Mouse (Mus musculus) CH12.LX (cell line): ENCODE measurements around the gene Fosl2. TPM values are rescaled to one million over a fixed set of nuclear protein-coding genes. Genes with fewer than 3 reads are reported as not detected.

Experiments used
- DNase-seq: peaks from one replicate; pipeline ENCODE4 v3.0.0-alpha.2; 2013; ENCODE audit errors: extremely low read depth
- H3K27ac ChIP-seq: 2 replicates; pipeline ENCODE4 v1.5.1; 2012; ENCODE audit warnings: low read depth, mild to moderate bottlenecking, control low read depth, moderate library complexity; ENCODE audit not compliant: insufficient read depth
- H3K27me3 ChIP-seq: replicated peaks from 2 replicates; pipeline ENCODE3; 2012; ENCODE audit warnings: inconsistent platforms
- H3K36me3 ChIP-seq, 2 experiments: replicated peaks in 1 of 2; 2 replicates each; pipeline versions ENCODE3 to v1.6.1; 2012; ENCODE audit warnings: inconsistent platforms in 1 of 2, low read length in 1 of 2, mild to moderate bottlenecking in 1 of 2, mixed read lengths in 1 of 2, moderate library complexity in 1 of 2; ENCODE audit not compliant: control insufficient read depth in 1 of 2, insufficient read depth in 1 of 2
- H3K4me1 ChIP-seq, 2 experiments: 2 replicates each; pipeline ENCODE4 v1.6.1; 2012; ENCODE audit warnings: inconsistent platforms in 1 of 2, moderate library complexity in 1 of 2; ENCODE audit not compliant: insufficient read depth in 2 of 2, control insufficient read depth in 1 of 2
- H3K4me2 ChIP-seq: 2 replicates; pipeline ENCODE4 v1.6.1; 2012; ENCODE audit warnings: low read depth, mild to moderate bottlenecking, control low read depth; ENCODE audit not compliant: poor library complexity, insufficient read depth, severe bottlenecking
- H3K4me3 ChIP-seq, 3 experiments: fragments of 150-350 bp in 1 of 3; sonication (generic) in 1 of 3; replicated peaks in 1 of 3; 2 replicates each; pipeline versions ENCODE3 to v1.5.1; 2011 to 2012; ENCODE audit warnings: low read depth in 2 of 3, low read length in 2 of 3, mild to moderate bottlenecking in 2 of 3, moderate library complexity in 2 of 3, control low read depth in 1 of 3, improper control_type of control experiment in 1 of 3, inconsistent platforms in 1 of 3, mixed read lengths in 1 of 3; ENCODE audit not compliant: poor library complexity in 1 of 3
- H3K79me2 ChIP-seq: replicated peaks from 2 replicates; pipeline ENCODE4 v1.6.1; 2012; ENCODE audit warnings: mild to moderate bottlenecking, moderate library complexity; ENCODE audit not compliant: control insufficient read depth, poor library complexity, insufficient read depth, severe bottlenecking; ENCODE audit errors: extremely low read depth
- H3K9ac ChIP-seq: 2 replicates; pipeline ENCODE4 v1.6.1; 2012; ENCODE audit warnings: low read depth, mild to moderate bottlenecking, control low read depth, moderate library complexity; ENCODE audit not compliant: insufficient read depth
- H3K9me3 ChIP-seq: replicated peaks from 2 replicates; pipeline ENCODE3; 2012; ENCODE audit warnings: low read length, inconsistent platforms, mixed read lengths
- BHLHE40 ChIP-seq: IDR thresholded peaks from 2 replicates; pipeline ENCODE4 v1.6.1; 2011; ENCODE audit warnings: mild to moderate bottlenecking, low read depth, low read length, improper control_type of control experiment
- CHD1 ChIP-seq: IDR thresholded peaks from 2 replicates; pipeline ENCODE4 v1.6.1; 2012; ENCODE audit warnings: low read depth, low read length, improper control_type of control experiment, inconsistent platforms
- CHD2 ChIP-seq: IDR thresholded peaks from 2 replicates; pipeline ENCODE4 v1.6.1; 2011; ENCODE audit warnings: low read length, improper control_type of control experiment
- E2F4 ChIP-seq: IDR thresholded peaks from 2 replicates; pipeline ENCODE4 v1.6.1; 2011; ENCODE audit warnings: low read depth, low read length, improper control_type of control experiment; ENCODE audit not compliant: insufficient replicate concordance
- ETS1 ChIP-seq: conservative IDR thresholded peaks from 2 replicates; pipeline ENCODE4 v1.6.1; 2012; ENCODE audit warnings: low read depth, mild to moderate bottlenecking, inconsistent platforms, low read length, improper control_type of control experiment, moderate library complexity
- IRF4 ChIP-seq: IDR thresholded peaks from 2 replicates; pipeline ENCODE4 v1.6.1; 2014; ENCODE audit warnings: low read depth, mild to moderate bottlenecking, inconsistent platforms, low read length, improper control_type of control experiment
- JUND ChIP-seq: conservative IDR thresholded peaks from 2 replicates; pipeline ENCODE4 v1.6.1; 2011; ENCODE audit warnings: low read depth, low read length, improper control_type of control experiment
- KAT2A ChIP-seq: IDR thresholded peaks from 2 replicates; pipeline ENCODE4 v1.6.1; 2012; ENCODE audit warnings: low read length, improper control_type of control experiment, inconsistent platforms; ENCODE audit not compliant: insufficient replicate concordance
- MAFK ChIP-seq: IDR thresholded peaks from 2 replicates; pipeline ENCODE4 v1.6.1; 2011; ENCODE audit warnings: low read length, improper control_type of control experiment; ENCODE audit not compliant: insufficient replicate concordance
- MAX ChIP-seq: IDR thresholded peaks from 2 replicates; pipeline ENCODE4 v1.6.1; 2011; ENCODE audit warnings: low read length, improper control_type of control experiment
- MAZ ChIP-seq: IDR thresholded peaks from 2 replicates; pipeline ENCODE4 v1.6.1; 2012; ENCODE audit warnings: low read depth, mild to moderate bottlenecking, inconsistent platforms, low read length, improper control_type of control experiment, moderate library complexity
- MEF2A ChIP-seq: IDR thresholded peaks from 2 replicates; pipeline ENCODE4 v1.6.1; 2014; ENCODE audit warnings: low read depth, mild to moderate bottlenecking, inconsistent platforms, low read length, improper control_type of control experiment, borderline replicate concordance
- NELFE ChIP-seq: IDR thresholded peaks from 2 replicates; pipeline ENCODE4 v1.6.1; 2011; ENCODE audit warnings: low read depth, low read length, improper control_type of control experiment
- RAD21 ChIP-seq: IDR thresholded peaks from 2 replicates; pipeline ENCODE4 v1.6.1; 2011; ENCODE audit warnings: low read depth, mild to moderate bottlenecking, low read length, improper control_type of control experiment, moderate library complexity
- SIN3A ChIP-seq: IDR thresholded peaks from 2 replicates; pipeline ENCODE4 v1.6.1; 2012; ENCODE audit warnings: low read length, improper control_type of control experiment, inconsistent platforms
- TCF12 ChIP-seq: IDR thresholded peaks from 2 replicates; pipeline ENCODE4 v1.6.1; 2014; ENCODE audit warnings: low read depth, mild to moderate bottlenecking, inconsistent platforms, low read length, improper control_type of control experiment
- ZC3H11A ChIP-seq: IDR thresholded peaks from 2 replicates; pipeline ENCODE4 v1.6.1; 2012; ENCODE audit warnings: low read depth, mild to moderate bottlenecking, inconsistent platforms, low read length, improper control_type of control experiment
- ZNF384 ChIP-seq: IDR thresholded peaks from 2 replicates; pipeline ENCODE4 v1.6.1; 2012; ENCODE audit warnings: low read depth, low read length, improper control_type of control experiment, inconsistent platforms
- dilution Hi-C: fragments of 300-500 bp; cut with MboI; formaldehyde crosslinking; loops from 2 replicates; pipeline ENCODE4 v1.14.3; 2020; ENCODE audit warnings: low sequenced_read_pairs; ENCODE audit not compliant: extremely low pct_unique_long_range_greater_than_20kb, extremely low pct_ligation_motif_present
- in situ Hi-C: fragments of 300-500 bp; cut with MboI; formaldehyde crosslinking; loops from 3 replicates; pipeline ENCODE4 v1.14.3; 2019; ENCODE audit warnings: low sequenced_read_pairs, low pct_ligation_motif_present, low pct_unique_long_range_greater_than_20kb, mixed read lengths
- polyA plus RNA-seq: library from polyadenylated mRNA; unstranded; fragments of >175 nt; gene quantifications from 2 replicates; pipeline ENCODE4 v1.2.1, GENCODE M21; 2012; ENCODE audit warnings: low read depth; ENCODE audit not compliant: insufficient read length
- total RNA-seq, 2 experiments: library from RNA; depleted of rRNA; stranded (reverse); fragments of 300-350 nt in 1 of 2; fragments of >200 nt in 1 of 2; gene quantifications; 2 replicates each; pipeline ENCODE4 v1.2.3; 2012 to 2014

The Fosl2 gene
- total and polyA plus RNA-seq, 3 experiments, result 0.23 to 0.91 (median 0.59) TPM

DNA sequence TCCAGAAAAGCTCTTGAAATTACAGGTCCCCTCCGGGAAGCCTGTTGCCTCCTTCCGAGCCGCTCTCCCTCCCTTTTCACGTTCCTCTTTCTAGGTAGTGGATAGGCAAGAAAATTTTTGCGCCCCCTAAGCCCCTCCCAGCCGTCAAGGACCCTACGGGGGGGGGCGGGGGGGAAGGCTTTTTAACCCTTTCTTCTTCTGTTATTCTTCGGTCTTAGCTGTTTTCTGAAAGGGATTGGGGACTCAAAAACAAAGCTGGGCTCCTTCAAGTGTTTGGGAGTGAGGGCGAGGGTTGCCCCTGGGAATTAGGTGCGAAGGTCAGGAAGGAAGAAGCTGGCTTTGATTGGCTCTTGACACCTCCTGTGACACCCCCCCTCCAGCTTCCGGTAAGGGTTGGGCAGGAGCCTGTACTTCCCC lies 1.5 kb downstream of the Fosl2 start:
- H3K79me2 ChIP-seq, result no peaks in the 10 kb centered on the region
- H3K9ac ChIP-seq, result no peak overlapping the region
- H3K4me2 ChIP-seq, result peak overlapping the region; percentile 33
- in situ Hi-C loops (loop anchor here (10.0 kb wide), 1 partner anchor 442 kb away; the partner anchor contains the start of genes Babam2 and Rbks), dilution Hi-C loops (no loop called here)
- no peaks in the 10 kb centered on the region for H3K9me3 ChIP-seq
- no peak overlapping the region for H3K27ac ChIP-seq
- peaks cover 2 to 3% of the 10 kb centered on the region in 2 experiments; a peak in 3 of 4 replicates for H3K4me1 ChIP-seq
- H3K4me3 ChIP-seq, result no peak overlapping the region
- TF ChIP-seq ZNF384, result no peak
- no peak for TF ChIP-seq TCF12
- peaks cover 25% of the 10 kb centered on the region for H3K27me3 ChIP-seq
- no peak for DNase-seq
- no peaks in the 10 kb centered on the region for H3K36me3 ChIP-seq

DNA sequence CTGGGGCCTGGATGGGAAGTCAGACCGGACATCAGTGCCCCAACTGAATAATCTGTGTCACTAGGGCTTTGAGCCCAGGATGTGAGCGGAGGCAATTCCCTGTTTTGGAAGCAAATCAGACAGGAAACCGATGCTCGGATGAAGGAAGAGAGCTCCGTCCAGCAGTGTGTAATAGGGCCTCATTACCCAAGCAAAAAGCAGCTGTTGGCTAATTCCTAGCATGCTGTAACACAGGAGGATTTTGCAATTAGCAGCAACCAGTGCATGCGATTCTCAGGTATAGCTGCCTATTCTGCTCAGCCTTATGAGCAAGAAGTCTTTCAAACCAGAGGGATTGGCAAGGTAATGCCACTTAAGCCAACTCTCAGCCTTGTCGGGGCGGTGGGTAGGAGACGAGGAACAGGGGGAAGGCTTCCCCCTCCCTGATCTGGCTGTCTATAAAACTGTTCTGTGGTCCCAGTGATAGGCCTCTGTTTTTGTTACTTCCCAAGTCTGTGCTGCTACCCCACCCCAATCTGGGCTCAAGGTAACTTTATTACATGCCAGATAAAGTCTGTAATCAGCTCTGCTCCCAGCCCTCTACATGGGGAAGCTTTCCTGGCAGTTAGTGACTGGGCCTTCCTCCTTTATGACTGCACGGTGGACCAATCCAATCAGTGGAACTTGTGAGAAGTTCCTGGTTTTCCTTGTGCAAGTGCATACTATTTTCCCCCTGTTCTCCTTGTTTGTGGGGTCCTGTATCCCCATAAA lies 3.0 kb downstream of the Fosl2 start:
- no peak overlapping the region for H3K4me2 ChIP-seq
- H3K4me1 ChIP-seq, result peaks cover 0 to 3% of the 10 kb centered on the region in 2 experiments; a peak in 2 of 4 replicates
- H3K27me3 ChIP-seq, result peaks cover 14% of the 10 kb centered on the region
- TF ChIP-seq NELFE (no peak), ZC3H11A (no peak), JUND (no peak), MEF2A (no peak), E2F4 (no peak), SIN3A (no peak), KAT2A (no peak), CHD2 (no peak), TCF12 (no peak), MAZ (no peak), ZNF384 (no peak), BHLHE40 (no peak), IRF4 (no peak), ETS1 (no peak), CHD1 (no peak), RAD21 (no peak), MAX (no peak), MAFK (no peak)
- H3K4me3 ChIP-seq, result no peak overlapping the region
- H3K9me3 ChIP-seq, result no peaks in the 10 kb centered on the region
- in situ Hi-C loops, result loop anchor here (10.0 kb wide), 1 partner anchor 444 kb away; the partner anchor contains the start of genes Babam2 and Rbks
- H3K27ac ChIP-seq, result no peak overlapping the region
- H3K9ac ChIP-seq, result no peak overlapping the region
- DNase-seq, result no peak
- no peaks in the 10 kb centered on the region for H3K79me2 ChIP-seq
- dilution Hi-C loops, result no loop called here
- no peaks in the 10 kb centered on the region for H3K36me3 ChIP-seq
